Mouse (Mus musculus) colon, adult 2 months (tissue): Measurements from ENCODE around the gene Zfp92. TPM values are rescaled to one million over a fixed set of nuclear protein-coding genes. Genes with fewer than 3 reads are reported as not detected.

ENCODE experiments used
- polyA plus RNA-seq: library from polyadenylated mRNA; depleted of rRNA; stranded (reverse); fragments of >200 nt; gene quantifications from 2 replicates; pipeline ENCODE4 v1.2.3, GENCODE M21; 2012; rRNA removed

Gene Zfp92
- 0.14 and 0.17 TPM in 2 replicates for polyA plus RNA-seq

GRCm38 (mm10) chrX:73410880-73411517 lies at the start of gene Zfp92:
Gene Zfp92 (plus strand): TSS chrX:73411096.

DNA sequence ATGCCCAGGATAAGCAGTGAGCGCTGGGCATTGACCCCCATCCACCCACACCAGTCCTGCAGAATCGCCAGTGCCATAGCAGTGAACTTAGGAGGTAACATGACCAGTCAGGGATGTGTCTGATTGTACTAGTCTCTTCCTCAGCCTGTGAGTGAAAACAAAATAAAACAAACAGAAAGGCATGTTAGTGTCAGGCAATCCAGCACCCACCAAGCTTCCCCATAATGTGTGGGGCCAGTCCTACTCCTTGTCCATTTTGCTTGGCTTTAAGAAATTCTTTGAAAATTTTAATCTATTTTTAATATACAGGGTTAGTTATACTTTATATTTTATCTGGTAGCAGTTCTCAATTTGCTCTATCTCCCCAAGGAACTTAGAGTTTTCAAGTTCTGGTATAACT lies 12.3 kb upstream of the Zfp92 start, which contains the start of gene Gm18336:
TSS of gene Gm18336 (minus strand) at position 101 of the 400 bp plus-strand sequence.

GRCm38 (mm10) chrX:73435252-73435651 lies 24.4 kb downstream of the Zfp92 start, which contains the start of gene Trex2:
Gene Trex2 (minus strand): TSS chrX:73435344.

GRCm38 (mm10) chrX:73458877-73459392 lies 48.0 kb downstream of the Zfp92 start, which contains the start of gene Haus7:
Gene Haus7 (minus strand): TSS chrX:73459044.

Other genes starting within 250 kb of the Zfp92 start
- not detected in 2 replicates for gene Spin2d, start 234.1 kb upstream of the Zfp92 start, polyA plus RNA-seq
- gene Xlr3b, start 218.9 kb upstream of the Zfp92 start, polyA plus RNA-seq, result 0.26 and 0.36 TPM in 2 replicates
- 0.15 TPM in 1 of 2 replicates, not detected in the other for gene Xlr4b, start 196.8 kb upstream of the Zfp92 start, polyA plus RNA-seq
- gene F8a, start 182.8 kb upstream of the Zfp92 start, polyA plus RNA-seq, result 24.4 and 26.4 TPM in 2 replicates
- not detected in 2 replicates for gene Xlr4c, start 168.0 kb upstream of the Zfp92 start, polyA plus RNA-seq
- gene Xlr3c, start 145.7 kb upstream of the Zfp92 start, polyA plus RNA-seq, result not detected in 2 replicates
- gene Xlr5a, start 118.1 kb upstream of the Zfp92 start, polyA plus RNA-seq, result not detected in 2 replicates
- not detected in 2 replicates for gene Xlr5c, start 118.1 kb upstream of the Zfp92 start, polyA plus RNA-seq
- not detected in 2 replicates for gene Gm45015, start 74.3 kb upstream of the Zfp92 start, polyA plus RNA-seq
- gene Zfp275, start 68.5 kb upstream of the Zfp92 start, polyA plus RNA-seq, result 5.3 and 6.1 TPM in 2 replicates
- not detected in 2 replicates for gene Gm18336, start 12.4 kb upstream of the Zfp92 start, polyA plus RNA-seq
- gene Trex2, start 24.2 kb downstream of the Zfp92 start, polyA plus RNA-seq, result 0.19 and 0.22 TPM in 2 replicates
- gene Haus7, start 47.9 kb downstream of the Zfp92 start, polyA plus RNA-seq, result 8.2 and 9.0 TPM in 2 replicates
- gene Bgn, start 72.5 kb downstream of the Zfp92 start, polyA plus RNA-seq, result 151 and 173 TPM in 2 replicates
- 0.23 and 0.52 TPM in 2 replicates for gene Atp2b3, start 92.0 kb downstream of the Zfp92 start, polyA plus RNA-seq
- gene Dusp9, start 228.3 kb downstream of the Zfp92 start, polyA plus RNA-seq, result 0.45 and 0.60 TPM in 2 replicates
- gene Pnck, start 249.0 kb downstream of the Zfp92 start, polyA plus RNA-seq, result 11.9 and 12.3 TPM in 2 replicates